Mouse (Mus musculus) hindbrain, embryonic 10.5 days (tissue): ENCODE data around the gene Asb9. TPM values are rescaled to one million over a fixed set of nuclear protein-coding genes. Genes with fewer than 3 reads are reported as not detected.

Experiments used
- DNase-seq: peaks from one replicate; pipeline ENCODE4 v3.0.0-alpha.2; 2017; ENCODE audit warnings: low spot score
- H3K27ac ChIP-seq: fragments of 300-500 bp; sonication (generic); 2 replicates; pipeline ENCODE4 v1.5.1; 2016; ENCODE audit warnings: mild to moderate bottlenecking, moderate library complexity
- H3K27me3 ChIP-seq: fragments of 300-500 bp; sonication (generic); 2 replicates; pipeline ENCODE4 v1.6.1; 2016; ENCODE audit warnings: mild to moderate bottlenecking; ENCODE audit not compliant: poor library complexity, insufficient read depth, severe bottlenecking
- H3K36me3 ChIP-seq: fragments of 300-500 bp; sonication (generic); 2 replicates; pipeline ENCODE4 v1.6.1; 2016; ENCODE audit warnings: mild to moderate bottlenecking, moderate library complexity
- H3K4me1 ChIP-seq: fragments of 300-500 bp; sonication (generic); replicated peaks from 2 replicates; pipeline ENCODE4 v1.6.1; 2016; ENCODE audit warnings: mild to moderate bottlenecking
- H3K4me3 ChIP-seq: fragments of 300-500 bp; sonication (generic); 2 replicates; pipeline ENCODE4 v1.5.1; 2016; ENCODE audit warnings: mild to moderate bottlenecking, moderate library complexity
- H3K9me3 ChIP-seq: fragments of 300-500 bp; sonication (generic); 2 replicates; pipeline ENCODE4 v1.6.1; 2016; ENCODE audit warnings: mild to moderate bottlenecking, moderate library complexity
- WGBS: fragments of 180-500 bp; shearing (Covaris S2); methylation state at CpG from one replicate; pipeline ENCODE4 v1.1.7; 2016; 5-methylcytosine and 5-hydroxymethylcytosine counted together
- polyA plus RNA-seq: library from polyadenylated mRNA; unstranded; fragments of >200 nt; fragmentation: Nextera tagmentation; extraction: Ambion mirVana; gene quantifications from 2 replicates; pipeline ENCODE4 v1.2.1, GENCODE M21; 2016

Asb9 gene
- polyA plus RNA-seq = 0.42 and 0.54 TPM in 2 replicates

GRCm38 (mm10) chrX:164505709-164506498 lies at the start of gene Asb9:
Asb9 (plus strand) TSS chrX:164506327.
- peak; percentile 5 for DNase-seq

GRCm38 (mm10) chrX:164459205-164459878 lies 46.8 kb upstream of the Asb9 start:
- H3K4me3 ChIP-seq = no peak overlapping the region
- no peaks in the 10 kb centered on the region for H3K27me3 ChIP-seq
- H3K36me3 ChIP-seq = no peaks in the 10 kb centered on the region
- no peaks in the 10 kb centered on the region for H3K4me1 ChIP-seq
- WGBS = 78% methylated on average over 6 of the region's 6 CpGs
- no peak for DNase-seq
- H3K9me3 ChIP-seq = no peaks in the 10 kb centered on the region
- H3K27ac ChIP-seq = no peak overlapping the region

More at GRCm38 (mm10) chrX:164505709-164506498, at the start of gene Asb9:
- no peak within 1 kb of the TSS for H3K27ac ChIP-seq
- no peaks in the 10 kb centered on the region for H3K4me1 ChIP-seq
- whole genome bisulfite sequencing = 70% methylated on average over 10 of the region's 10 CpGs
- no peaks in the 10 kb centered on the region for H3K9me3 ChIP-seq
- peaks cover 39% of the 10 kb centered on the region for H3K27me3 ChIP-seq
- H3K4me3 ChIP-seq = no peak within 1 kb of the TSS
- H3K36me3 ChIP-seq = no peaks in the 10 kb centered on the region

- no peaks in the 10 kb centered on the region for H3K36me3 ChIP-seq
- H3K4me1 ChIP-seq = no peaks in the 10 kb centered on the region
- DNase-seq = no peak
- H3K4me3 ChIP-seq = no peak overlapping the region
- H3K9me3 ChIP-seq = no peaks in the 10 kb centered on the region
- H3K27me3 ChIP-seq = peaks cover 35% of the 10 kb centered on the region
- 73% methylated on average over 2 of the region's 2 CpGs for WGBS
- no peak overlapping the region for H3K27ac ChIP-seq
Measured at GRCm38 (mm10) chrX:164502258-164502657, 3.9 kb upstream of the Asb9 start.

- Histone ChIP-seq H3K9me3 (no peaks in the 10 kb centered on the region), H3K36me3 (no peaks in the 10 kb centered on the region), H3K27ac (no peak overlapping the region), H3K4me1 (no peaks in the 10 kb centered on the region), H3K4me3 (no peak overlapping the region), H3K27me3 (peaks cover 40% of the 10 kb centered on the region)
- no peak for DNase-seq
- WGBS = 81% methylated on average over 4 of the region's 4 CpGs
Measured at GRCm38 (mm10) chrX:164507068-164507467, 941 bp downstream of the Asb9 start.

- no peaks in the 10 kb centered on the region for H3K9me3 ChIP-seq
- no peak overlapping the region for H3K27ac ChIP-seq
- peaks cover 42% of the 10 kb centered on the region for H3K27me3 ChIP-seq
- H3K36me3 ChIP-seq = no peaks in the 10 kb centered on the region
- no peak overlapping the region for H3K4me3 ChIP-seq
- no peaks in the 10 kb centered on the region for H3K4me1 ChIP-seq
- 70% methylated on average over 3 of the region's 3 CpGs for WGBS
- DNase-seq = no peak
Measured at GRCm38 (mm10) chrX:164508728-164509127, 2.6 kb downstream of the Asb9 start.

GRCm38 (mm10) chrX:164522138-164522537 lies 16.0 kb downstream of the Asb9 start:
- Histone ChIP-seq H3K27me3 (peaks cover 19% of the 10 kb centered on the region; the same call in 1 of the 2 replicates), H3K27ac (no peak overlapping the region), H3K4me1 (no peaks in the 10 kb centered on the region), H3K4me3 (no peak overlapping the region), H3K36me3 (no peaks in the 10 kb centered on the region), H3K9me3 (no peaks in the 10 kb centered on the region)
- no peak for DNase-seq

GRCm38 (mm10) chrX:164526566-164526965 lies 20.4 kb downstream of the Asb9 start:
- Histone ChIP-seq H3K27me3 (peaks cover 42% of the 10 kb centered on the region), H3K27ac (no peak overlapping the region)
- 48% methylated on average over 1 of the region's 1 CpGs for WGBS

GRCm38 (mm10) chrX:164541436-164542317 lies 35.5 kb downstream of the Asb9 start:
- H3K4me3 ChIP-seq = no peak overlapping the region
- H3K27ac ChIP-seq = no peak overlapping the region
- WGBS = 52% methylated on average over 11 of the region's 11 CpGs
- H3K36me3 ChIP-seq = no peaks in the 10 kb centered on the region
- no peaks in the 10 kb centered on the region for H3K9me3 ChIP-seq
- H3K4me1 ChIP-seq = no peaks in the 10 kb centered on the region
- no peak for DNase-seq
- H3K27me3 ChIP-seq = peaks cover 4% of the 10 kb centered on the region

More at GRCm38 (mm10) chrX:164526566-164526965, 20.4 kb downstream of the Asb9 start:
- no peaks in the 10 kb centered on the region for H3K36me3 ChIP-seq
- no peak overlapping the region for H3K4me3 ChIP-seq
- DNase-seq = no peak
- H3K9me3 ChIP-seq = no peaks in the 10 kb centered on the region
- no peaks in the 10 kb centered on the region for H3K4me1 ChIP-seq

GRCm38 (mm10) chrX:164570195-164570594 lies 64.1 kb downstream of the Asb9 start:
- H3K36me3 ChIP-seq = no peaks in the 10 kb centered on the region
- no peak overlapping the region for H3K27ac ChIP-seq
- DNase-seq = no peak
- peaks cover 4% of the 10 kb centered on the region; the same call in 1 of the 2 replicates for H3K27me3 ChIP-seq
- H3K4me1 ChIP-seq = no peaks in the 10 kb centered on the region
- H3K9me3 ChIP-seq = no peaks in the 10 kb centered on the region
- H3K4me3 ChIP-seq = no peak overlapping the region
- 92% methylated on average over 1 of the region's 1 CpGs for WGBS

GRCm38 (mm10) chrX:164576967-164577366 lies 70.8 kb downstream of the Asb9 start:
- Histone ChIP-seq H3K27ac (no peak overlapping the region), H3K36me3 (no peaks in the 10 kb centered on the region), H3K27me3 (peaks cover 9% of the 10 kb centered on the region; the same call in 1 of the 2 replicates), H3K4me1 (no peaks in the 10 kb centered on the region), H3K9me3 (no peaks in the 10 kb centered on the region), H3K4me3 (no peak overlapping the region)
- no peak for DNase-seq
- WGBS = 62% methylated on average over 3 of the region's 3 CpGs
